Mouse (Mus musculus) E14TG2a.4 (cell line): ENCODE results near the gene Ccdc51.

Experiments
- H3K27me3 ChIP-seq: 2 replicates; pipeline ENCODE4 v1.6.1; 2014; ENCODE audit warnings: low read length, control low read depth; ENCODE audit not compliant: insufficient read depth
- H3K36me3 ChIP-seq: 2 replicates; pipeline ENCODE4 v1.6.1; 2014; ENCODE audit warnings: low read length, control low read depth; ENCODE audit not compliant: insufficient read depth
- H3K4me1 ChIP-seq: replicated peaks from 2 replicates; pipeline ENCODE4 v1.6.1; 2014; ENCODE audit warnings: low read depth, low read length, control low read depth
- H3K4me3 ChIP-seq: replicated peaks from 2 replicates; pipeline ENCODE4 v1.5.1; 2014; ENCODE audit warnings: mild to moderate bottlenecking, low read length
- H3K9me3 ChIP-seq: 2 replicates; pipeline ENCODE4 v1.6.1; 2014; ENCODE audit warnings: low read length, control low read depth
- CTCF ChIP-seq: conservative IDR thresholded peaks from 2 replicates; pipeline ENCODE4 v1.5.1; 2014; ENCODE audit warnings: low read length
- NANOG ChIP-seq: IDR thresholded peaks from 2 replicates; pipeline ENCODE4 v1.6.1; 2014; ENCODE audit warnings: borderline replicate concordance, low read length, mixed read lengths
- POU5F1 ChIP-seq: IDR thresholded peaks from 2 replicates; pipeline ENCODE4 v1.6.1; 2014; ENCODE audit warnings: low read length, borderline replicate concordance

Ccdc51 gene

GRCm38 (mm10) chr9:109049996-109050673 is 32.2 kb upstream of the Ccdc51 start:
- no peaks in the 10 kb centered on the region for H3K9me3 ChIP-seq
- peaks cover 5% of the 10 kb centered on the region for H3K36me3 ChIP-seq
- no peak for TF ChIP-seq NANOG
- no peak for TF ChIP-seq CTCF
- no peak for TF ChIP-seq POU5F1
- peak overlapping the region; percentile 79 for H3K4me3 ChIP-seq
- H3K27me3 ChIP-seq: no peaks in the 10 kb centered on the region
- peaks cover 71% of the 10 kb centered on the region for H3K4me1 ChIP-seq

GRCm38 (mm10) chr9:109050674-109050997 is 31.7 kb upstream of the Ccdc51 start:
- H3K4me1 ChIP-seq: peaks cover 76% of the 10 kb centered on the region

GRCm38 (mm10) chr9:109051011-109051501 is 31.2 kb upstream of the Ccdc51 start:
- Histone ChIP-seq H3K4me3 (peak overlapping the region; percentile 30; the same call in 1 of the 2 replicates), H3K36me3 (peaks cover 5% of the 10 kb centered on the region), H3K9me3 (no peaks in the 10 kb centered on the region), H3K27me3 (no peaks in the 10 kb centered on the region), H3K4me1 (peaks cover 80% of the 10 kb centered on the region)
- TF ChIP-seq POU5F1 (no peak), NANOG (no peak), CTCF (no peak)

More at GRCm38 (mm10) chr9:109050674-109050997, 31.7 kb upstream of the Ccdc51 start:
- Histone ChIP-seq H3K36me3 (peaks cover 5% of the 10 kb centered on the region), H3K9me3 (no peaks in the 10 kb centered on the region), H3K27me3 (no peaks in the 10 kb centered on the region), H3K4me3 (no peak overlapping the region)
- TF ChIP-seq CTCF (no peak), POU5F1 (no peak), NANOG (no peak)

- Histone ChIP-seq H3K4me3 (peak overlapping the region; percentile 30; the same call in 1 of the 2 replicates), H3K27me3 (no peaks in the 10 kb centered on the region), H3K36me3 (peaks cover 13% of the 10 kb centered on the region), H3K4me1 (peaks cover 85% of the 10 kb centered on the region), H3K9me3 (no peaks in the 10 kb centered on the region)
- TF ChIP-seq POU5F1 (no peak), NANOG (no peak), CTCF (no peak)
Observed at GRCm38 (mm10) chr9:109051651-109052489, 30.4 kb upstream of the Ccdc51 start.

- TF ChIP-seq POU5F1: no peak
- TF ChIP-seq CTCF: no peak
- TF ChIP-seq NANOG: no peak
- Histone ChIP-seq H3K27me3 (no peaks in the 10 kb centered on the region), H3K9me3 (no peaks in the 10 kb centered on the region), H3K4me3 (no peak overlapping the region), H3K36me3 (peaks cover 21% of the 10 kb centered on the region), H3K4me1 (peaks cover 90% of the 10 kb centered on the region)
Observed at GRCm38 (mm10) chr9:109052490-109053260, 29.6 kb upstream of the Ccdc51 start.

GRCm38 (mm10) chr9:109053366-109053765 is 28.9 kb upstream of the Ccdc51 start:
- Histone ChIP-seq H3K4me3 (no peak overlapping the region), H3K4me1 (peaks cover 96% of the 10 kb centered on the region), H3K9me3 (no peaks in the 10 kb centered on the region), H3K27me3 (no peaks in the 10 kb centered on the region), H3K36me3 (peaks cover 27% of the 10 kb centered on the region)
- TF ChIP-seq NANOG (no peak), POU5F1 (no peak), CTCF (no peak)

- Histone ChIP-seq H3K4me1 (peaks cover 96% of the 10 kb centered on the region), H3K36me3 (peaks cover 27% of the 10 kb centered on the region), H3K9me3 (no peaks in the 10 kb centered on the region), H3K27me3 (no peaks in the 10 kb centered on the region), H3K4me3 (no peak overlapping the region)
- TF ChIP-seq NANOG: no peak
Observed at GRCm38 (mm10) chr9:109053851-109054250, 28.4 kb upstream of the Ccdc51 start.

GRCm38 (mm10) chr9:109054712-109055111 is 27.6 kb upstream of the Ccdc51 start:
- H3K36me3 ChIP-seq: peaks cover 27% of the 10 kb centered on the region
- no peaks in the 10 kb centered on the region for H3K9me3 ChIP-seq
- H3K4me3 ChIP-seq: peak overlapping the region; percentile 41
- peaks cover 96% of the 10 kb centered on the region for H3K4me1 ChIP-seq
- no peak for TF ChIP-seq POU5F1
- TF ChIP-seq NANOG: no peak
- no peak for TF ChIP-seq CTCF
- no peaks in the 10 kb centered on the region for H3K27me3 ChIP-seq
